Mouse (Mus musculus) lung, adult 2 months (tissue): ENCODE data around the gene Ttll11.

Source experiments
- CTCF ChIP-seq: fragments of 200-500 bp; IDR thresholded peaks from 2 replicates; pipeline ENCODE4 v1.5.1; 2011; ENCODE audit warnings: mild to moderate bottlenecking, low read length, control low read depth; ENCODE audit not compliant: insufficient read depth
- POLR2A ChIP-seq: fragments of 200-500 bp; IDR thresholded peaks from 2 replicates; pipeline ENCODE4 v1.6.1; 2011; ENCODE audit warnings: low read depth, mild to moderate bottlenecking, control low read depth, low read length, borderline replicate concordance; ENCODE audit errors: extremely low read depth

GRCm38 (mm10) chr2:35874421-35874820 is 105.3 kb downstream of the Ttll11 start:
- no peak for TF ChIP-seq CTCF
- TF ChIP-seq POLR2A, result no peak
